Mouse (Mus musculus) ES-E14 (cell line): ENCODE data around the gene Mdga1.

Experiments used
- CHD2 ChIP-seq: IDR thresholded peaks from 2 replicates; pipeline ENCODE4 v1.6.1; 2014; ENCODE audit warnings: mild to moderate bottlenecking, low read depth, low read length, inconsistent platforms
- MAFK ChIP-seq: IDR thresholded peaks from 2 replicates; pipeline ENCODE4 v1.6.1; 2014; ENCODE audit warnings: mild to moderate bottlenecking, low read depth, low read length, inconsistent platforms; ENCODE audit not compliant: insufficient read depth
- ZC3H11A ChIP-seq: IDR thresholded peaks from 2 replicates; pipeline ENCODE4 v1.6.1; 2012; ENCODE audit warnings: low read depth, mild to moderate bottlenecking, inconsistent platforms, low read length, borderline replicate concordance
- ZNF384 ChIP-seq: IDR thresholded peaks from 2 replicates; pipeline ENCODE4 v1.6.1; 2012; ENCODE audit warnings: low read depth, low read length, inconsistent platforms

- TF ChIP-seq ZNF384 (no peak), MAFK (no peak), ZC3H11A (no peak), CHD2 (no peak)
Observed at GRCm38 (mm10) chr17:29796787-29797186, 173.1 kb downstream of the Mdga1 start.
